Mouse (Mus musculus): Measurements from ENCODE around the gene Celsr1. TPM values are rescaled to one million over a fixed set of nuclear protein-coding genes. Genes with fewer than 3 reads are reported as not detected.
A peak's percentile ranks its signal among the peaks of the same experiment; 100 is the strongest.

Celsr1 gene
- polyA plus RNA-seq, 1 experiment from 2014 or later: 1.1 TPM

DNA sequence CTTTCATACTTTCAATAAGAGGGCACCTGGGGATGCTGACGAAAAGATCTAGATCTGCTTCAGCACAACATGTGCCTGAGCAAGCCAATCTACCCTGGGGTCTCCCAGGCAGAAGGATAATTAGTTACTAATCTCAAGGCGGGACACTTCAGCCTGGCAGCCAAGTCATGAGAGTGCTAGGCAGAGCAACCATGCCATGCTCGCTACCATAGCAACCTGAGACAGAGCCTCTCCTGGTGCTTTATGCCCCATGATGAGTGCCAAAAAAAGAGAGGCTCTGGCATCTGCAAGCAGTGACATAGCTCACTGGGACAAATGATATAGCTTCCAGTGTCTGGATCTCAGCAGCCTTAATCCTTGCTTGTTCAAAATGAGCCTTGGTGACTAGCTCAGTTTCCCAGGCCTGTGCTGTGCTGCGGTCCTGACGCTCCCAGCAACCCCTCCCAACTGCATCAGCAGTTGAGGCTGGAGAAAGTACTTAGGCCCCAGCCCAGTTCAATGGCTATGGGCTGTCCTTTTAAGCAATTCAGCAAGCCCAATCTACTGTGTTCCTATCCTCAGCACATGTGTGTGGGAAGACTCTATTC, 32.8 kb downstream of the Celsr1 start:
- 74% methylated on average over 5 of the region's 5 CpGs for WGBS
- Histone ChIP-seq H3K9me3 (no peaks in the 10 kb centered on the region), H3K4me1 (replicated peaks) (no peaks in the 10 kb centered on the region), H3K36me3 (no peaks in the 10 kb centered on the region), H3K27ac (no peak overlapping the region), H3K4me3 (replicated peaks) (no peak overlapping the region), H3K27me3 (replicated peaks) (no peaks in the 10 kb centered on the region; the same call in 1 of the 2 replicates), H3K4me2 (replicated peaks) (no peak overlapping the region), H3K9ac (no peak overlapping the region)
- no peak for ATAC-seq

DNA sequence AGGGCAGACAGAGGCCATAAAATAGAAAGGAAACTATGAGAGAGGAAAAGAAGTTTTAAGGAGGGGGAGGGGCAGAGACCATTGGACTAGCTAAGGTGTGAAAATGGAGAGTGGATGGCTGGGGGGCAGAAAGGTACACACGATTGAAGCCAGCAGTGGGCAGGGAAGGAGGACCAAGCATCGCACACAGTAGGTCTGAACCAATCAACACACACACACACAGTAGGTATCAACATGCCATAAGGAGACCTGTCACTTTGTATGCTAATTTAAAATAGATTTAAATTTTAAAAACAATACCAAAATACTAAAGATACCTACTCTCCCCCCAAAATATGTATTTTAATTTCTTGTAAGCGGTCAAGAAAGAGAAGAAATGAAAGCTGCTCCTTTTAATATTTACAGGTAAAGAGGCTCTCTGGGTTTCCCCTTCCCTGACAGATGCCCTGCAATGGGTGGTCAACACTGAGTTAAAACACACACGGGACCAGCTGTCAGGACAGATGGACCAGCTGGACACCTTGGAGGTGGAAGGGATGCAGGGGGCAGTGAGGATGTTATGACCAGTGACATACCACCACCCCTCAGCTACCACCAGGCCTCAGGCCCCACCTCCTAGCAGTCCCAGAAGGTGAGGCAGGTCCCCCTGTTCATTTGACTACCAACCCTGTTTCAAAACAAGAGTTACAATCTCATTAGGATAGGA, 34.9 kb downstream of the Celsr1 start:
- Histone ChIP-seq H3K27ac (no peak overlapping the region), H3K27me3 (replicated peaks) (no peaks in the 10 kb centered on the region; the same call in 1 of the 2 replicates), H3K9me3 (no peaks in the 10 kb centered on the region), H3K36me3 (no peaks in the 10 kb centered on the region), H3K9ac (no peak overlapping the region), H3K4me1 (replicated peaks) (0 out of 2 replicates have a peak, but pooled peaks cover 6% of the 10 kb centered on the region), H3K4me2 (replicated peaks) (no peak overlapping the region), H3K4me3 (replicated peaks) (no peak overlapping the region)
- ATAC-seq: no peak
- whole genome bisulfite sequencing: 70% methylated on average over 4 of the region's 4 CpGs

DNA sequence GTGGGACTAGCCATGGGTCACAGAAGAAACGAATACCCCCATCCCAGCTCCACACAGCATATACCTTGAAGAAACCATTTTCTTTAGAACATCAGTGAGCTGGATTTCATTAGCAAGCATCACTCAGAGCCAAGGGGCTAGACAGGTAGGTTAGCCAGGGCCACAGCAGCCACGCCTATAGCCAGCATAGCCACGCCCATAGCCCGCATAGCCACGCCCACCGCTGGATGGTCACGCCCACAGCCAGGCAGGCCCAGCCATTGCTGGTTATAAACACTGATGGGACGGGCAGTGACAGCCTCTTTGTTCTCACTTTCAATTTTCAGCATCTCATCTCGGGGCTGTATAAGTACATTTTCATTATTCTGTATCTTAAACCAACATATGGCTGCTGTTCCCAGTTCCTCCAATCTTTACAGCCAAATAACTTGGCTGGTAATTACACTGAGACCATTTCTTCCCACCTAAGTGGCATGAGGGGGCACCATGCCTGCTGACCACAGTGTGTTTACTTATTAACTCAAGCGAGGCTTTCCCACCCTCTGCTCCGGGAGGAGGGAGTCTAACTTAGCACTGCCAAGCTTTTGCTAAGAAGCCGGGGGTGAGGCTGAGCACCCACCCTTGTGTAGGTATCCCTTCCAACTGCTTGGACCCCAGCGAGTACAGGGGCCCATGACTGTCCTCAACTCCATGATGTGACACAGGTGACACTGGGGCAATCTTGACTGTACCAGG, 37.4 kb downstream of the Celsr1 start:
- 0 out of 2 replicates have a peak, but pooled peaks cover 6% of the 10 kb centered on the region for H3K4me1 ChIP-seq (replicated peaks)
- ATAC-seq: peak; percentile 60
- WGBS: 33% methylated on average over 13 of the region's 13 CpGs
- H3K36me3 ChIP-seq: no peaks in the 10 kb centered on the region
- H3K27me3 ChIP-seq (replicated peaks): no peaks in the 10 kb centered on the region
- H3K27ac ChIP-seq: no peak overlapping the region
- no peaks in the 10 kb centered on the region for H3K9me3 ChIP-seq
- no peak overlapping the region for H3K4me3 ChIP-seq (replicated peaks)
- H3K9ac ChIP-seq: no peak overlapping the region
- H3K4me2 ChIP-seq (replicated peaks): no peak overlapping the region

DNA sequence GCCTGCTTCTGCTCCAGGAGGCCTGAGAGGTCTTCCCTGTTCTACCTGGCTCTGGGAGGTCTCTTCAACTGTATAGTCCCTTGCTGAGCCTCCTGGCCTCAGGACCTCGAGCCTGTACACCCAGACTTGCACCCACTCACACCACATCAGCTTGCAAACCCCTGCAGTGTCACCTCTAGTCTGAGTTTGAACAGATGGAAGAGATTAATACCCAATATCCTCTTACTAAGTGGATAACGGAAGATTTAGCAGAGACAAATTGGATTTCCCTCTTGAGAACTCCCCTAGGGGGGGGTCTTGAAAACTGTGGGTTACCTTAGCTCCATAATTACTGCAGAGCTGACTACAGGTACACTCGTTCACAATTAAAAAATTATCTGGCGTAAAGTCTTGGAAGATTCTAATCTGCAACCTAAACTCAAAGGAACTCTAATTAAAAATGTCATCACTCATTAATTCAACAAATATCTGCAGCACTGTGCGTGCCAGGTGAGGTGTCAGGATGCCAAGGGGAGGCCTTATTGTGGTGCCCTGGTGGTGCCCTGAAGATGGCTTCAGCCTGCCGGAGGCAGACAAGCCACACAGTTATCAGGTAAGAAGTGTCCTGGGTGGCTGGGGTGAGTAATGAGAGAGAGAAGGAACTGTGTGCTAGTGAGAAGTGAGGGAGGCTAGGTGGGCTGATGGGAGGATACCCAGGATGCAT, 38.5 kb downstream of the Celsr1 start:
- 0 out of 2 replicates have a peak, but pooled peaks cover 6% of the 10 kb centered on the region for H3K4me1 ChIP-seq (replicated peaks)

DNA sequence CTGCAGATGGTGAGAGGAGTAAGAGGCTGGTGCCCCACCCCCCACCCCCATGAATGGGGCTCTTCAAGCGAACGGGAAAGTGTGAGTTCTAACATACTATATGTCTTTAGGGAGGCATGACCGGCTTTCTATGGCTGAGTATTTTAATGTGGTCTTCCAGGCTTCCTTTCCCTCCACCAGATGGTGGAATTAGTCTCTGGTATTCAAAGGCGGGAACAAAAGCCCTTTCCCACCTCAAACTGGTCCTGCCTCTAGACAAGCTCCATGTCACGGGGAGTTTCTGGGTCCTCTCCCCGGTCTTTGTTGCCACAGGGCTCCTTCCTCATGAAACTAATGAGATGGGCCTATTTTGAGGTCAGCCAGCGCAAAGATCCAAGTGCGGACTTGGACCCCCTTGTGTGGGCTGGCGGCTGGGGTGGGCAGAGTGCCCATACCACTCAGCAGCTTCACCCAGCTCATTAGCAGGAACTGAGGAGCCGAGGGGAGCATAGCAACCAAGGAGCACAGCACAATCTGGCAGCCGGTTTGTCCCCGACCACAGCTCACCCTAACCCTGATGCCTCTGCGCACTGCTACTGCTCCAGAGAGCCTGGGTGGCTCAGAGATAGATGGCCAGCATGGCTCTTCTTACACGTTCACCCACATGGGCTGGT, 39.5 kb downstream of the Celsr1 start:
- Histone ChIP-seq H3K9ac (no peak overlapping the region), H3K4me1 (replicated peaks) (0 out of 2 replicates have a peak, but pooled peaks cover 6% of the 10 kb centered on the region), H3K27ac (no peak overlapping the region), H3K9me3 (no peaks in the 10 kb centered on the region), H3K4me2 (replicated peaks) (no peak overlapping the region), H3K27me3 (replicated peaks) (no peaks in the 10 kb centered on the region), H3K36me3 (no peaks in the 10 kb centered on the region), H3K4me3 (replicated peaks) (no peak overlapping the region)
- WGBS: 54% methylated on average over 14 of the region's 14 CpGs
- no peak for ATAC-seq

More for the DNA sequence above, 38.5 kb downstream of the Celsr1 start:
- Histone ChIP-seq H3K9ac (no peak overlapping the region), H3K27ac (no peak overlapping the region), H3K4me2 (replicated peaks) (no peak overlapping the region), H3K36me3 (no peaks in the 10 kb centered on the region), H3K4me3 (replicated peaks) (no peak overlapping the region), H3K27me3 (replicated peaks) (no peaks in the 10 kb centered on the region), H3K9me3 (no peaks in the 10 kb centered on the region)
- no peak for ATAC-seq
- WGBS: 72% methylated on average over 6 of the region's 6 CpGs

DNA sequence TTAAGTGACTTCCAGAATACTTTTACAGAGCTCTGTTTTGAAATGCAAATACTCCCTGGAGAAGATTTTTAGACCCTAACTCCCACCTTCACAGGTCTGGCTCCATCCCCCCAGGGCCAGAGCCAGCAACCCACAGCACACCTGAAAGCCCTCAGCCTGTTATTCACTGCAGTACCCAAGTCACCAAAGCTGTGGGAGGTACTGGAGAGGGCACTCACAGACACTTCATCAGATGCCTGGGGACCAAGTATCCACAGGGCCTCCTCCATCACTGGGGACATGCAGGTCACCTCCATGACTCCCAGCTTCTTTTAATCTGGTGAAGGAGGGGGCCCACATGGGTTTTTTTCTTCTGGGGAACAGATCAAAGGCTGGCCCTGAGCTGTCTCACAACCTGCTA, 40.2 kb downstream of the Celsr1 start:
- Histone ChIP-seq H3K27ac (no peak overlapping the region), H3K36me3 (no peaks in the 10 kb centered on the region), H3K27me3 (replicated peaks) (no peaks in the 10 kb centered on the region), H3K4me3 (replicated peaks) (no peak overlapping the region), H3K9me3 (no peaks in the 10 kb centered on the region), H3K4me1 (replicated peaks) (0 out of 2 replicates have a peak, but pooled peaks cover 6% of the 10 kb centered on the region), H3K9ac (no peak overlapping the region), H3K4me2 (replicated peaks) (no peak overlapping the region)
- ATAC-seq: no peak

DNA sequence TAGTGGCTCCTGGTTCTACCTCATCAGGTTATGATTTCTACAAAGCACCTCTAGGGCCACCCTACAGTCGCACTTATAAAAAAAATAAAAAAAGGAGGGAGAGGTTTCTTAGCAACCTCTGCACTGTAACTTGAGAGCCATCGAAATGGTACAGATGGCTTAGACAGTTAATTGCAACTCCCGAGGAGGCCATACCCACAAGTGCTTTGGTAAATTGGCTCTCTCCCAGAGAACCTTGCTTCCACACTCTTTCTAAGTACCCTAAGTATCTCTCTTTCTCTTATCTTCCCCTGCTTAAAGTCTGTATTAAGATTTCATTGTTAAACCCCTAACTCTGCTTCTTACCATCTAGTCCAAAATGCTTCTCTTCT, 41.5 kb downstream of the Celsr1 start:
- Histone ChIP-seq H3K9me3 (no peaks in the 10 kb centered on the region), H3K36me3 (no peaks in the 10 kb centered on the region), H3K9ac (no peak overlapping the region), H3K27ac (no peak overlapping the region), H3K4me1 (replicated peaks) (0 out of 2 replicates have a peak, but pooled peaks cover 6% of the 10 kb centered on the region), H3K4me3 (replicated peaks) (no peak overlapping the region), H3K27me3 (replicated peaks) (no peaks in the 10 kb centered on the region), H3K4me2 (replicated peaks) (no peak overlapping the region)
- WGBS: 34% methylated on average over 3 of the region's 3 CpGs
- no peak for ATAC-seq

DNA sequence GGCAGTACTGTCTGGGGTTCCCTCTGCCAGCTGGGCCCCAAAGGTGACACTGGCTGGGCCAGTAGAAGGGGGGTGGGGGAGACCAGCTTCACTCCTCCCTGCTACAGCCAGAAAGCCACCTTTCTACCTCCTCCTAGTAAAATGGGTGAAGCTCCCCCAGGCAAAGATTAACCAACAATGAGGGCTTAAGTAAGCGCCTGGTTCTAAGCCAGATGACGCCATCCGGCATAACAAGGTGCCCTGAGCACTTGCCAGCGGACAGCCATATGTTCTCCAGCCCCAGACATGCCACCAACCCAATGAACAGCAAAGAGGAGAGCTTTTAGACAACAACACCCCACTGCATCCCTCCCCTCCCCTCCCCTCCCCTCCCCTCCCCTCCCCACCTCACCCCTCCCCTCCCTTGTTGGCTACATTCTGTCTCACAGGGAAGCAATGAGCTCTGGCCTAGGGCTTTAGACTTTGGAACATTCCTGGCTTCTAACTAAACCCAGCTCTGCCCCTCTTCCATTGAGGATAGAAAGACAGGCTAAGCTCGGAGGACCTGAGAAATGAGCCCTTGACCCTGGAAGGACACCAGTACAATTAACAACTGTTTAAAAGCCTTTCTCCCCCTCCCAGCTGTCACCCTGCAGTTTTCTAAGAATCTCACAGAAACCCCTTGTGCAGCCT, 42.0 kb downstream of the Celsr1 start:
- Histone ChIP-seq H3K4me1 (replicated peaks) (0 out of 2 replicates have a peak, but pooled peaks cover 6% of the 10 kb centered on the region), H3K9ac (no peak overlapping the region), H3K27ac (no peak overlapping the region), H3K27me3 (replicated peaks) (no peaks in the 10 kb centered on the region), H3K4me2 (replicated peaks) (no peak overlapping the region), H3K9me3 (no peaks in the 10 kb centered on the region), H3K36me3 (no peaks in the 10 kb centered on the region), H3K4me3 (replicated peaks) (no peak overlapping the region)
- no peak for ATAC-seq
- 75% methylated on average over 5 of the region's 5 CpGs for WGBS

DNA sequence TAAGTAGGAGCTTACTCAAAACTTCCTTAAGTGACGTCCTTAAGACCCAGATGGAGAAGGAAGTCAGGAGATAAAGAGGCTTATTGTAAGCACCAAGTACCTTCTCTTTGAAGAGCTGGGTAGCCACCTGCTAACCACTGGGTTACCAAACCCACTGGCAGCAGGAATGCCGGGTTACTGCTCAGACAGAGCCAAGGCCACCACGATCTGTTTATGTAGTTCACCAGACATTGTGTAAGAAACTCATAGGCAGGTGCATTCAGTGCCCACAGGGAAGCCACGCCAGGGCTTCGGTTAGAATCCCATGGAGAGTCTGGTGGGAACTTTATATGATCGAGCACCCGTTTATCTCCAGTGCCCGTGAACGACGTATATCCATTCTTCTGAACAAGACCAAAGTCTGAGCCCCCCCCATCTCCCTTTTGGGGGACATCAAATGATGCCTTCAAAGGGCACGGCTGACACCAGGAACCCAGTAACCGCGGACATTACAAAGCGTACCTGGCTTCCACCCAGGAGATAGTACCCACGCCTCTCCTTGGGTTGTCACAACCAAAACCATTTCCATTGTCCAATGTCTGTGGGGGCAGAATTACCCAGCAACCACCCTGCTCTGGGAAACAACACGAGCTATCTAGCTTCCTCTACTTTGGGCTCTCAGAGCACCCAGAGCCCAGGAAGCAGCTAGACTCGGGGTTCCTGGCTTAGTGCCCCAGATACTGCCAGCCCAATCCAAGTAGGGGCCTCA, 42.7 kb downstream of the Celsr1 start:
- Histone ChIP-seq H3K27me3 (replicated peaks) (no peaks in the 10 kb centered on the region), H3K27ac (no peak overlapping the region), H3K9me3 (no peaks in the 10 kb centered on the region), H3K9ac (no peak overlapping the region), H3K36me3 (no peaks in the 10 kb centered on the region), H3K4me3 (replicated peaks) (no peak overlapping the region), H3K4me1 (replicated peaks) (0 out of 2 replicates have a peak, but pooled peaks cover 6% of the 10 kb centered on the region), H3K4me2 (replicated peaks) (no peak overlapping the region)
- 86% methylated on average over 17 of the region's 17 CpGs for WGBS
- no peak for ATAC-seq

DNA sequence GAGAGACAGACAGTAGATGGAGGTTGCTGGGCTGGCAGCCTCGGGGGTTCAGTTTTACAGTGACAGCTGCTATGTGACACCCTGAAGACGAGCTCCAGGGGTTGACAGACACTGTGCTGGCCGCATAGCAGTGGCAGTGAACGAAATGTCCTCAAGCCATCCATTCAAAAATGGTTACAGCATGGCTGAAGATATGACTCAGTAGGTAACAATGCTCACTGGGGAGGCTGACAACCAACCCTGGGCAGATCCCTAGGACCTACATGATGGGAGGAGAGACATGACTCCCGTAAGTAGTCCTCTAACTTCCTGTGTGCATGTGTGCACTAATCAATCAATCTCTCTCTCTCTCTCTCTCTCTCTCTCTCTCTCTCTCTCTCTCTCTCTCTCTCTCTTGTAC, 45.7 kb downstream of the Celsr1 start:
- no peak overlapping the region for H3K27ac ChIP-seq
- H3K36me3 ChIP-seq: no peaks in the 10 kb centered on the region
- no peak overlapping the region for H3K4me3 ChIP-seq (replicated peaks)
- H3K4me2 ChIP-seq (replicated peaks): no peak overlapping the region
- no peaks in the 10 kb centered on the region for H3K4me1 ChIP-seq (replicated peaks)
- H3K9ac ChIP-seq: no peak overlapping the region
- ATAC-seq: no peak
- H3K9me3 ChIP-seq: no peaks in the 10 kb centered on the region
- WGBS: 69% methylated on average over 5 of the region's 5 CpGs
- H3K27me3 ChIP-seq (replicated peaks): no peaks in the 10 kb centered on the region

DNA sequence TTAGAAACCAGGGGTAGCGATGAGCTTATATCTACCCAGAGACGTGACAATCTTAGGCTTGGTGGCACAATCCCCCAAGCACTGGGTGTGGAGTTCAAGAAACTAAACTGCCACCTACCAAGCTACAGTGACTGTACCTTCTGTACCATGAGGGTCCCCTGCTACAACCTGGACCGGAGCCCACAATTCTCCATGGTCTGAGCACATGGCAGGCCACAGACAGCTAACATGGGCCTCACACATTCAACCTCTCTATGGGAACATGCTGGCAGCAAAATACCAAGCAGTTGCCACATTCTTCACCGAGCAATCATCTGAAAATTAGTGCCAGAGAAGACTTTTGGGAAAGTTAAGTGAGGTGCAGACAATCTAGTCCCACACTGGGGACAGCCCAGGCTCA, 47.4 kb downstream of the Celsr1 start:
- Histone ChIP-seq H3K27me3 (replicated peaks) (no peaks in the 10 kb centered on the region), H3K9me3 (no peaks in the 10 kb centered on the region), H3K9ac (no peak overlapping the region), H3K36me3 (no peaks in the 10 kb centered on the region), H3K4me1 (replicated peaks) (no peaks in the 10 kb centered on the region), H3K27ac (no peak overlapping the region), H3K4me3 (replicated peaks) (no peak overlapping the region), H3K4me2 (replicated peaks) (no peak overlapping the region)
- 87% methylated on average over 4 of the region's 4 CpGs for WGBS
- ATAC-seq: no peak

Measured in intestine, embryonic 15.5 days (tissue).